In genomic region chr14:20928308-20928685, GRCm38 (mm10) we compare ENCODE assay signal across 8 mouse cellular contexts. TPM values are rescaled to one million over a fixed set of nuclear protein-coding genes. Genes with fewer than 3 reads are reported as not detected.
DNase-seq lines count a peak whose midpoint lies in the region; ATAC-seq and TF ChIP-seq lines count a peak whose summit lies in the region.

No protein-coding gene starts in this region.

- peak overlapping the region; percentile 70 for H3K9ac ChIP-seq in intestine, embryonic 16.5 days (ENCODE audit: low read depth, low read length)

- intact Hi-C loops in gastrocnemius, postnatal 36 days (cut with DNase I) = loop anchor here (5.0 kb wide), 1 partner anchor 64 kb away; no protein-coding TSS in a partner anchor

- H3K27me3 ChIP-seq in testis, adult 2 months (ENCODE audit: control insufficient read depth, insufficient read depth, low read length) = no peaks in the 10 kb centered on the region
- H3K27me3 ChIP-seq in intestine, embryonic 16.5 days (replicated peaks; ENCODE audit: control insufficient read depth, insufficient read depth, low read length) = no peaks in the 10 kb centered on the region
- H3K27me3 ChIP-seq in myocyte (ENCODE audit: control insufficient read depth, insufficient read depth, insufficient read length) = no peaks in the 10 kb centered on the region

- no peak for ATAC-seq in intestine, embryonic 16.5 days

- peak overlapping the region; percentile 72 for H3K27ac ChIP-seq in testis, adult 2 months (ENCODE audit: control insufficient read depth, insufficient read depth, low read depth, low read length)
- H3K27ac ChIP-seq in intestine, embryonic 16.5 days (ENCODE audit: low read length) = no peak overlapping the region

- H3ac ChIP-seq in myocyte (ENCODE audit: control insufficient read depth, insufficient read length) = no peak overlapping the region

- TF ChIP-seq POLR2A in testis, adult 2 months (IDR thresholded peaks at IDR 0.05; ENCODE audit: control insufficient read depth, low read depth, low read length) = no peak
- TF ChIP-seq POLR2A in myocyte (IDR thresholded peaks at IDR 0.05; ENCODE audit: insufficient read length, low read depth) = no peak

- peak overlapping the region; percentile 56 for H3K4me2 ChIP-seq in intestine, embryonic 16.5 days (ENCODE audit: low read depth, low read length)
- H3K4me2 ChIP-seq in myocyte (ENCODE audit: low read depth) = peak overlapping the region; percentile 96

- H3K4me1 ChIP-seq in testis, adult 2 months (ENCODE audit: control insufficient read depth, insufficient read depth, low read length) = peaks cover 12% of the 10 kb centered on the region
- peaks cover 16% of the 10 kb centered on the region for H3K4me1 ChIP-seq in intestine, embryonic 16.5 days (ENCODE audit: control insufficient read depth, insufficient read depth, low read length)

- peaks cover 38% of the 10 kb centered on the region for H3K79me2 ChIP-seq in myocyte (ENCODE audit: control insufficient read depth, insufficient read depth)

- H3K4me3 ChIP-seq in testis, adult 2 months (ENCODE audit: control insufficient read depth, low read depth, low read length) = no peak overlapping the region
- peak overlapping the region; percentile 94 for H3K4me3 ChIP-seq in intestine, embryonic 16.5 days (ENCODE audit: low read length)
- peak overlapping the region; percentile 96 for H3K4me3 ChIP-seq in myocyte

- H3K36me3 ChIP-seq in testis, adult 2 months (ENCODE audit: control insufficient read depth, insufficient read depth, low read length) = no peaks in the 10 kb centered on the region
- no peaks in the 10 kb centered on the region for H3K36me3 ChIP-seq in intestine, embryonic 16.5 days (ENCODE audit: control insufficient read depth, insufficient read depth, low read length)
- H3K36me3 ChIP-seq in myocyte (ENCODE audit: control insufficient read depth, insufficient read depth) = no peaks in the 10 kb centered on the region

- TF ChIP-seq CTCF in testis, adult 2 months (IDR thresholded peaks at IDR 0.05; ENCODE audit: control insufficient read depth, insufficient read depth, insufficient replicate concordance, low read depth, low read length) = no peak

- WGBS in intestine, embryonic 16.5 days = 25% methylated on average over 4 of the region's 4 CpGs

- H3K9me3 ChIP-seq in intestine, embryonic 16.5 days (ENCODE audit: control insufficient read depth, low read length) = no peaks in the 10 kb centered on the region

- peak; percentile 13 for DNase-seq in cerebellum, adult 11 months
- no peak for DNase-seq in cerebellum, postnatal 4 days (ENCODE audit: low spot score in 2 of 2)
- no peak for DNase-seq in testis, postnatal 10 days (ENCODE audit: low spot score)
- no peak for DNase-seq in urinary bladder, postnatal 36 days (ENCODE audit: low spot score in 2 of 2)
- no peak for DNase-seq in gastrocnemius, postnatal 36 days

TF ChIP-seq in myocyte, 11 proteins besides CTCF, POLR2A, EP300 and RAD21:
- no peak for TF ChIP-seq MYOD1 (IDR thresholded peaks at IDR 0.05; ENCODE audit: control insufficient read depth in 1 of 3, insufficient read length in 2 of 3, low read depth in 2 of 3)
- no peak for TF ChIP-seq REST (IDR thresholded peaks at IDR 0.05; ENCODE audit: insufficient read depth, insufficient read length)
- no peak for TF ChIP-seq MAX (IDR thresholded peaks at IDR 0.05; ENCODE audit: low read depth)
- TF ChIP-seq POLR2AphosphoS2 (IDR thresholded peaks at IDR 0.05; ENCODE audit: insufficient read length, low read depth) = no peak
- TF ChIP-seq MYOG (IDR thresholded peaks at IDR 0.05; ENCODE audit: control insufficient read depth in 1 of 3, insufficient read depth in 1 of 3, insufficient read length in 2 of 3, low read depth in 2 of 3) = no peak
- TF ChIP-seq TCF12 (IDR thresholded peaks at IDR 0.05; ENCODE audit: insufficient read depth, poor library complexity, severe bottlenecking) = no peak
- TF ChIP-seq E2F4 (IDR thresholded peaks at IDR 0.05; ENCODE audit: insufficient read depth) = no peak
- TF ChIP-seq SRF (IDR thresholded peaks at IDR 0.05; ENCODE audit: control insufficient read depth, insufficient read length, low read depth) = no peak
- TF ChIP-seq USF1 (IDR thresholded peaks at IDR 0.05; ENCODE audit: low read depth) = no peak
- no peak for TF ChIP-seq TCF3 (IDR thresholded peaks at IDR 0.05; ENCODE audit: insufficient read length, low read depth)
- TF ChIP-seq CEBPB (IDR thresholded peaks at IDR 0.05; ENCODE audit: insufficient read depth, poor library complexity, severe bottlenecking) = no peak

RNA-seq across cellular contexts. Expression of gene Vcl, which starts 0.9 kb away (rescaled TPM):
- polyA plus RNA-seq in testis, adult 2 months (2012; rRNA removed) = 21.8 and 22.9 TPM in 2 replicates
- polyA plus RNA-seq in intestine, embryonic 16.5 days (2015; fragmentation: Nextera tagmentation; extraction: Ambion mirVana) = 51.5 and 56.0 TPM in 2 replicates
- 104 TPM for polyA plus RNA-seq in myocyte (2012; fragmentation: generic; extraction: Trizol)
- 10 to 100 TPM; 70.9 to 91.6 TPM for total RNA-seq in gastrocnemius, postnatal 36 days (2021)
